ENCODE assay signal across 8 mouse cellular contexts in the genomic region with DNA sequence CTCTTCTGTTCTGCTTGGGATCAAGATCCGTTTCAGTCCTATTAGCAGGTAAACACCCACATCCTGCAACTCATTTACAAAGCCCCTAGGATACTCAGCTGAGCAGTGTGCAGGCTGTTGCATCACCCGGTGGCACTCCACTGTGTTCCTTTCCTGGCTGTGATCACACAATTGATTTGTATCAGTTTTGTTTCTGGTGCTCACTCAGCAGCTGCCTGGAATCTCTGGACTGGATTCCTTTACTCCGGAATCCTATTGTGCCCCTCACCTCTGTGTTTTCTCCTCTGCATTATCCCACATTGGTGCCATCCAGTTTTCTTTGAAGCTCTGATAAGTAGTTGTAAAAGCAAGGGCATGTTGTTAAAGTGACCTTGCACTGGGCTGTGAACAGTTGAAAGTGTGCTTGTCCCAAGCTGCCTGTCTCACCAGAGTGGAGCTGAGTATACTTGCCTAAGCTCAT.
DNase-seq lines count a peak whose midpoint lies in the region; ATAC-seq lines count a peak whose summit lies in the region.

No protein-coding gene starts in this region.

- H3K4me2 ChIP-seq in heart, embryonic 11.5 days, result peak overlapping the region; percentile 56
- H3K4me2 ChIP-seq in hindbrain, embryonic 15.5 days, result 0 out of 2 replicates have a peak overlapping the region, but pooled peaks have one; percentile 7
- H3K4me2 ChIP-seq in midbrain, embryonic 13.5 days (replicated peaks), result peak overlapping the region; percentile 22

- H3K4me3 ChIP-seq in heart, embryonic 11.5 days (ENCODE audit: low read depth, low read length), result no peak overlapping the region
- no peak overlapping the region for H3K4me3 ChIP-seq in hindbrain, embryonic 15.5 days
- no peak overlapping the region for H3K4me3 ChIP-seq in midbrain, embryonic 13.5 days (replicated peaks)

- no peak; the same call in 1 of the 2 replicates for ATAC-seq in heart, embryonic 11.5 days (replicated peaks; ENCODE audit: insufficient number of reproducible peaks, low FRiP score, low TSS enrichment)
- ATAC-seq in hindbrain, embryonic 15.5 days (ENCODE audit: low FRiP score, low read depth), result no peak
- peak; percentile 68; the same call in 1 of the 2 replicates for ATAC-seq in midbrain, embryonic 13.5 days
- ATAC-seq in inflammation-experienced regulatory T-cells, adult 6 months, result no peak
- ATAC-seq in megakaryocyte progenitor cell, adult 5-6 weeks (replicated peaks; ENCODE audit: poor library complexity), result no peak

- H3K9me3 ChIP-seq in heart, embryonic 11.5 days (replicated peaks; ENCODE audit: control insufficient read depth, low read length), result 0 out of 2 replicates have a peak, but pooled peaks cover 2% of the 10 kb centered on the region
- no peaks in the 10 kb centered on the region for H3K9me3 ChIP-seq in hindbrain, embryonic 15.5 days
- no peaks in the 10 kb centered on the region; the same call in 1 of the 2 replicates for H3K9me3 ChIP-seq in midbrain, embryonic 13.5 days

- H3K27me3 ChIP-seq in heart, embryonic 11.5 days (ENCODE audit: control insufficient read depth, insufficient read depth, low read length), result no peaks in the 10 kb centered on the region
- H3K27me3 ChIP-seq in hindbrain, embryonic 15.5 days, result no peaks in the 10 kb centered on the region
- no peaks in the 10 kb centered on the region for H3K27me3 ChIP-seq in midbrain, embryonic 13.5 days

- WGBS in heart, embryonic 11.5 days (ENCODE audit: insufficient replicate concordance), result 2% methylated on average over 3 of the region's 3 CpGs
- WGBS in hindbrain, embryonic 15.5 days, result 2% methylated on average over 3 of the region's 3 CpGs
- 4% methylated on average over 3 of the region's 3 CpGs for WGBS in midbrain, embryonic 13.5 days

- no peaks in the 10 kb centered on the region for H3K36me3 ChIP-seq in heart, embryonic 11.5 days (ENCODE audit: control insufficient read depth, insufficient read depth, low read length)
- H3K36me3 ChIP-seq in hindbrain, embryonic 15.5 days, result no peaks in the 10 kb centered on the region
- no peaks in the 10 kb centered on the region for H3K36me3 ChIP-seq in midbrain, embryonic 13.5 days

- peak overlapping the region; percentile 31 for H3K27ac ChIP-seq in heart, embryonic 11.5 days (ENCODE audit: low read depth, low read length)
- no peak overlapping the region for H3K27ac ChIP-seq in hindbrain, embryonic 15.5 days (replicated peaks)
- H3K27ac ChIP-seq in midbrain, embryonic 13.5 days, result no peak overlapping the region

- DNase-seq in heart, adult 9 months (ENCODE audit: low spot score in 2 of 2), result no peak
- DNase-seq in embryo, embryonic 10.5 days (ENCODE audit: low spot score), result peak; percentile 73
- no peak for DNase-seq in spleen, postnatal 14 days (ENCODE audit: low spot score in 2 of 2)

- no peak overlapping the region for H3K9ac ChIP-seq in heart, embryonic 11.5 days (ENCODE audit: low read depth, low read length)
- H3K9ac ChIP-seq in hindbrain, embryonic 15.5 days, result no peak overlapping the region
- no peak overlapping the region for H3K9ac ChIP-seq in midbrain, embryonic 13.5 days (replicated peaks)

- H3K4me1 ChIP-seq in heart, embryonic 11.5 days (ENCODE audit: control insufficient read depth, insufficient read depth, low read length), result peaks cover 35% of the 10 kb centered on the region
- peaks cover 31% of the 10 kb centered on the region for H3K4me1 ChIP-seq in hindbrain, embryonic 15.5 days (replicated peaks)
- H3K4me1 ChIP-seq in midbrain, embryonic 13.5 days (replicated peaks), result peaks cover 32% of the 10 kb centered on the region
